Mouse (Mus musculus) kidney, adult 8-10 months (tissue): ENCODE results near the gene Dhrs13.
A peak's percentile ranks its signal among the peaks of the same experiment; 100 is the strongest.
"Not testable (repeated sequence)": the region's sequence is repeated elsewhere in the genome, so short reads cannot be mapped to it uniquely, and the experiment has no call there.

Source experiments
- DNase-seq, 2 experiments: peaks; one replicate each; pipeline ENCODE4 v3.0.0; 2022

Dhrs13 gene

GRCm38 (mm10) chr11:78042290-78042870 lies 10.3 kb downstream of the Dhrs13 start:
- not testable (repeated sequence) for DNase-seq

GRCm38 (mm10) chr11:78044758-78045251 lies 12.7 kb downstream of the Dhrs13 start:
- peak; percentile 91 to 93 for DNase-seq

GRCm38 (mm10) chr11:78048637-78049036 lies 16.6 kb downstream of the Dhrs13 start:
- not testable (repeated sequence) for DNase-seq

- DNase-seq = no peak
These were observed 21.0 kb downstream of the Dhrs13 start for GRCm38 (mm10) chr11:78053078-78053477.

GRCm38 (mm10) chr11:78056946-78057345 lies 24.9 kb downstream of the Dhrs13 start:
- DNase-seq = no peak

GRCm38 (mm10) chr11:78059833-78060757 lies 28.0 kb downstream of the Dhrs13 start:
- DNase-seq = peak; percentile 74 to 83

DNA sequence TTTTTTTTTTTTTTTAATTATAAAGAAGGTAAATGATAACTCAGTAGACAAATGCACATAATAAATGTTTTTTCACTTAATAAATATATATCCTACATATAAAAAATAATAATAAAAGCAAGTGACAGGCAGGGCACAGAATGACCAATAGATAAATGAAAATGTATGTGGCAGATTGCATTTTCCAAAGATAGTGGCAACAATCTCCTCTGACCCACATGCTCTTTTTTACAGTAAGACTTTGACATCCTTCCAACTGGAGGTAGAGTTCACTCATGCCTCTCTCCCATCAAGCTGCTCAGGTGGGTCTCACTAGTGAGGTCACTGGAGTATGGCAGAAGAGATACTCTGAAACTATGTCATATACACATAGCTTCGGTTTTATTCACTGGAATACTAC lies 30.5 kb downstream of the Dhrs13 start:
- DNase-seq = no peak

GRCm38 (mm10) chr11:78065906-78066305 lies 33.8 kb downstream of the Dhrs13 start:
- DNase-seq = no peak

- DNase-seq = no peak
These were observed 34.6 kb downstream of the Dhrs13 start for GRCm38 (mm10) chr11:78066641-78067040.

DNA sequence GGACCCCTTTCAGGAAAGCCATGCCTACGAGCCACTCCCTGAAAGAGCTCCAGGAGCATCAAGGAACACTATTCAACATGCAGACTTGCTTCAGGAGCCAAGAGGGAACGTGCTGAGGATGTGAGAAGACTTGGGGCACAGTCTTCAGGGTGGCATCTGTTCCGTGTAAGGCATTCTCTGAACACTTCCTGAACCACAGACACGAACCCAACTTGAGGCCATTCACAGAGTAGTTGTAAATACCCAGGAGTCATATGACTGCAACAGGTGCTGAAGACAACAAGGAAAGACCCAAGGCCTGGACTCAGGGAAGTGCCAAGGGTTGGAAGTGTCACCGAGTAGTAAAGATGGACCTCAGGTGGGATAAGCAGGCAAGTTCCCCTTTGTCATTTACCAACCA lies 35.5 kb downstream of the Dhrs13 start:
- DNase-seq = no peak

- no peak for DNase-seq
These were observed 37.0 kb downstream of the Dhrs13 start for GRCm38 (mm10) chr11:78069130-78069529.

GRCm38 (mm10) chr11:78069646-78070045 lies 37.6 kb downstream of the Dhrs13 start:
- no peak for DNase-seq

GRCm38 (mm10) chr11:78071938-78072337 lies 39.9 kb downstream of the Dhrs13 start:
- DNase-seq = no peak

DNA sequence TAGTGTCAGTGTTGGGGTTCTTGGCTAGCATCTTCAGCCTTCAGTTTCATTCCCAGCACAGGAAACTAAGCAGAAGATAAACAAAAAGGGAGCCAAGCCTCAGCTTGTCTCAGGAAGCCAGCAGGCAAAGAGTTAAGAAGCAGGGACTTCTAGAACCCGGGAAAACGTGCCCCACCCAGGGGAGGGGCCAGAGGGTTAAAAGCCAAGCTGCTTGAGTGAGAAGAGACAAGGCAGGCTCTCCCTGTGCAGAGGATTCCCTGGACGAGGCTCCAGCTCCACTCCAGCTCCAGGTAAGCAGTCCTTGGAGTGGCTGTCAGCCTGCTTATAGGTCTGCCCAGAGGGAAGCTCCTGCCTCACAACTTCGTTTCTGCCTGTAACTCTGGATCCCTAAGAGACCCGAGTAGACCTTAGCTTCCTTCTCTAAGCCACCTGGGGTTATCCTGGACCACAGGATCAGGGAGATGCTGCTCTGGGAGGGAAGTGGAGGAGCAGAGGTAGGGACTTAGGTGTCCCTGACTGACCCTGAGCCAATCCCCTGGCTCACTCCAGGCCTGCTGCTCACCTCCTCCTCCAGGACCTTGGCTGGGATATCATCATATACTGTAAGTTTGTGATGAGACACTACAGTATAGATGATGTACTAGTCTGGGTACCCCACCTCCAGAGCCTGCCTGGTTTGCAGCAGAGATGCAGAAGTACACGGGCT lies 40.5 kb downstream of the Dhrs13 start:
- no peak for DNase-seq

GRCm38 (mm10) chr11:78073577-78074276 lies 41.6 kb downstream of the Dhrs13 start:
- no peak for DNase-seq

- no peak for DNase-seq
These were observed 42.2 kb downstream of the Dhrs13 start for GRCm38 (mm10) chr11:78074277-78074652.

GRCm38 (mm10) chr11:78074666-78075065 lies 42.6 kb downstream of the Dhrs13 start:
- DNase-seq = no peak

DNA sequence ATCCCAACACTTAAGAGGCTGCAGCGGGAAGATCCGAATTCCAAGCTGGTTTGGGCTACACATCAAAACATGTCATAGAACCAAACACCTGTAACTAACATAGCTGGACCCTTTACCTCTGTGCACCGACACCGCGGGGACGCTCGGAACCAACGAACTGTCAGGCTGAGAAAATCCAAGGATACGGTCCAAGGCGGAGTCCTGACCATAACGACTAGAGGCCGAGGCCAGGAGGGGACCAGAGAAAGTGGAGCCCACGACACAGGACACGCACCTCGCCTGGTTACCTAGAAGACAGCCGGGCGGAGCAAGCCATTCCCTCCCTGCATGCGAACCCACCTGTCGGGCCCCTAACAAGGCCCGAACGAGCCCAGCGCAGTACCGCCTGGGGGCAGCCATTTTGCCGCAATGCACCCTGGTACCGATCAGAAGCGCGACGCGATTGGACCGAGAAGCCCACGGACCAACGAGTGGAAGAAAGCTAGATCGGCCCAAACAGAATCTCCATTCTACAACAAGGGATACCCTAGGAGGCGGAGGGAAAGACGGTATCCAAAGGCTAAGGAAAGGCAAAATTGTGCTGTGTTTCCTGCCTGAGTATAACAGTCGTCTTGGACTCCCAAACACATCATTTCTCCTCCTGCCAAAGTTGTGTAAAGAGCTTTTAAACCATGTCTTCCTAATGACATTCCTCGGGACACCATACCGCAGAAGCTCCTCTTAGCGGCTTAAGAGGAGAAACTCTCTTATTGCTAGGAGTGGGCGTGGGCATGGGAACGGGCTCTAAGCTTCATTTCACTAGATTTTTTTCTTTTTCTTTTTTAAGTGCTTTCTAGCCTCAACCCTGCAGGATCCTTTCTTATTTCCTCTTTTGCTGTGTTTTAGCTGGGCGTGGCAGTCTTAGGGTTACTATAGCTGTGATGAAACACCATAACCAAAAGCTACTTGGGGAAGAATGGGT lies 48.2 kb downstream of the Dhrs13 start, which contains the start of gene Eral1:
Gene Eral1, minus strand, starts transcription at position 423 of the 961 bp plus-strand sequence.
- peak; percentile 82 to 85 for DNase-seq

DNA sequence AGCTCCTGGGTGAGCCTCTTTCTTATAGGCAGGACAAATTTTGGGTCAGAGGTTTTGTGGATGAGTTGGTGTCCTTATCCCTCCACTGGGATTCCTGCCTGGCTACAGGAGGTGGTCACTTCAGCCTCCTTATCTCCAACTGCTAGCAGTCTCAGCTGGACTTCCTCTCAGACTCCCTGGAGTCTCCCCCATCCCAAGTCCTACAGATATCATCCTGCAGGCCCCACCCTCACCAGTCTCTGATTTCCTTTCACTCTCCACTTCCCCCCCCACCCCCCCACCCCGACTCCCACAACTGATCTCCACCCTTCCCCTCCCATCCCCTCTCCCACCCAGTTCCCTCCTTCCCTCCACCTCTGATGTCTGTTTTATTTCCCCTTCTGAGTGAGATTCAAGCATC lies 51.5 kb downstream of the Dhrs13 start:
- no peak for DNase-seq

GRCm38 (mm10) chr11:78086925-78087479 lies 54.9 kb downstream of the Dhrs13 start:
- DNase-seq = no peak
